Mouse (Mus musculus) kidney, postnatal 36 days (tissue): ENCODE results near the gene Dapp1.
A peak's percentile ranks its signal among the peaks of the same experiment; 100 is the strongest.
"Not testable (repeated sequence)": the region's sequence is repeated elsewhere in the genome, so short reads cannot be mapped to it uniquely, and the experiment has no call there.

ENCODE experiments used
- DNase-seq, 2 experiments: peaks; one replicate each; pipeline ENCODE4 v3.0.0; 2021 to 2022; ENCODE audit warnings: mixed read lengths in 2 of 2

The Dapp1 gene

DNA sequence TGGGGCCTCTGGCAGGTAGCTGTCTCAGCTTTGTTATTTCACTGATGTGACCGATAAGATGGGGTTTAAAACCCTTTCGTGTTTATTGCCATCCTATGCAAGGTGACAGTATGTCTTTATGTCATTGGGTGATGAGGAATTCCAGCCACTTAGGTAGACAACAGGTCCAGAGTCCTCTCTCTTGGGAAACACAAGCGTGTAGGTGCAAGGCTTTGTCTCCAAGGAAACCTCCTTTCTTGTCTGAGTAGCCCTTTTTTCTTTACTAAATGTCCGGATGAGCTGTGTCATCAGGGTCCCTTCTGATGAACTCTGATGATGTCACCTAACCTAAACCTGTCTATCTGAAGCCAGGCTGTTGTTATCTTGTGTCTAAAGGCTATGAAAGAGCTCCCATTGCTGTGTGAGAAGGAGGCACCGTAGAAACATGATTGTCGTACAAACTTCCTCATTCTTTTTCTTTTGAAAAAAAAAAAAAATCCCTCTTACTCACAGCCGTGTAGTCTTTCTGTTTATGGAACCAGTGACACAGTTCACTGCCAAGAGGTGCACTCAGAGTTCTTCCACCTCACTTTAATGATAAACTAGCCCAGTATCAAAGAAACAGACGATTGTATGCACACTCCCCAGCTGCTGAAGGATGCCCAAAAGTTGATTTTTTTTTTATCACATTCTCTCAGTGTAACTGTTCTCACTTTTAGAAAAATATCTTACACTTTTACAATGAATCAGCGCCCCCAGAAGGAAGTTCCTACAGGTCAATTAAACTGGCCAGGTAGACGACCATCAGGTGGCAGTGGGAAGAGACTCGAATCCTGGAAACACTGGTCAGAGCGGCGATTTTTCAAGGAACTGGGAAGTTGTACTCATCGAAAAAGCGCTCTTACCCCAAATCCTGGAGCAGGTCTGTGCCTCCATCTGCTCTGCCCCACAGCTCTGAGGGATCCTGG is 637 bp downstream of the Dapp1 start:
- DNase-seq, result no peak

- no peak for DNase-seq
Measured at GRCm38 (mm10) chr3:137978233-137978632, 3.1 kb downstream of the Dapp1 start.

DNA sequence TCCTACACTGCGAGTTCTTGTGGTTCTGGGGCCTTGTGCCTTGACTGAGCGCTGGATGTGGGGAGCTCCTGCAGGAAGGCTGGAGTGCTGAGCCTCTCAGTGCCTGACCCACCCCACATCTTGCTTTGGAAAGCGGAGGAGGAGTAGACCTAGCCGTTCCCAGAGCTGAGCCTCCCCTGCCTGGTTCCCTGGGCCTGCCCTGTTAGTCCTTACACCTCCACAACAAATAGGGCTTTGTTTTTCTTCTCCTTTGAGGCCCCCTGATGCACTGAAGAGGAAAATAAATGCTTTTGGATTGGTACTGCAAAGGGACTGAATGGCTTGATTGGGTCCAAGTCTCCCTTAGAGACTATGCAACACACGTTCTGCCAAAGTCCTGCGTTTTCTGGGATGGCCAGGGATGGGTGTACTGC is 3.7 kb downstream of the Dapp1 start:
- DNase-seq, result no peak

GRCm38 (mm10) chr3:137976943-137977628 is 4.3 kb downstream of the Dapp1 start:
- no peak for DNase-seq

- no peak for DNase-seq
Measured at GRCm38 (mm10) chr3:137975856-137976423, 5.4 kb downstream of the Dapp1 start.

GRCm38 (mm10) chr3:137975435-137975834 is 5.9 kb downstream of the Dapp1 start:
- DNase-seq, result no peak

- no peak for DNase-seq
Measured at GRCm38 (mm10) chr3:137974306-137974705, 7.0 kb downstream of the Dapp1 start.

- no peak for DNase-seq
Measured at GRCm38 (mm10) chr3:137972989-137973388, 8.4 kb downstream of the Dapp1 start.

- no peak for DNase-seq
Measured at GRCm38 (mm10) chr3:137972224-137972623, 9.1 kb downstream of the Dapp1 start.

- DNase-seq, result peak in 1 of 2 experiments; percentile 39
Measured at GRCm38 (mm10) chr3:137969951-137970350, 11.4 kb downstream of the Dapp1 start.

- peak in 1 of 2 experiments; percentile 8 for DNase-seq
Measured at GRCm38 (mm10) chr3:137968820-137969486, 12.4 kb downstream of the Dapp1 start.

GRCm38 (mm10) chr3:137968105-137968819 is 13.1 kb downstream of the Dapp1 start:
- DNase-seq, result no peak

GRCm38 (mm10) chr3:137964014-137964413 is 17.3 kb downstream of the Dapp1 start:
- not testable (repeated sequence) for DNase-seq

DNA sequence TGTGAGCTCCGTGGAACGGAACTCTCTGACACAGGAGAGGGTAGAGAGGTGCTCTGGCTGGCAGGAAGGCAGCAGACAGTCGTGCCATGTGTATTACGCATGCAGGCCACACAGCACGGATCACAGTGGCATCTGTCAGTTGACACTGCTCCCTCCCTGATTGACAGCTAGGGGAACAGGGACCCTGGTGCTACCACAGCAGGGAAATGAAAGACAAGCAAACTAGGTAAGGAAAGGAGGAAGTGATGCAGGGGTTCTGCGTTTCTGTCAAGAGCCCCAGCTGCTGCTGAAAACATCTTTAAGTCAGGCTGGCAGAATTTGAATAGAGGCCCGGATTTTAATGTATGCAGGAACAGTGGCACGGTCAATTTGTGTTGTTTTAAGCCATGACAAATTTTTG is 17.8 kb downstream of the Dapp1 start:
- no peak for DNase-seq

- no peak for DNase-seq
Measured at GRCm38 (mm10) chr3:137961736-137962385, 19.5 kb downstream of the Dapp1 start.

- no peak for DNase-seq
Measured at GRCm38 (mm10) chr3:137959456-137959855, 21.9 kb downstream of the Dapp1 start.

- DNase-seq, result no peak
Measured at GRCm38 (mm10) chr3:137958352-137958751, 23.0 kb downstream of the Dapp1 start.

DNA sequence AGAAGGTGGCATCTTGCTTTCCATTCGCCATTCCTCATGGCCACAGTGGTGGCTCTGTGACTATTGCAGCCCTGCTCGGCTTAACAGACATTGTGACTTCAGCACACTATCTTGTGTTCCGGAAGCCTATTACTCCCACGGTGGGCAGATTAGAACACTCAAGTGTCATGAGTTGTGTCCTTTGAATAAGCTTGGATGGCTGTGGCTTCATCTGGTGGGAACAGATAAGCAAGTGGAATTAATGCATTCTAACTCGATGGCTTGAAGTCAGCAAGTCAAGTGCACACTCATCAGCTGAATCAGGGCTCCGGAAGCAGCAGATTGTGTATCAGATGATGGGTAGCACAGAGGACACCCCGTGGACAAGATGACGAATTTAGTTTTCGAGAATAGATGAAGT is 23.5 kb downstream of the Dapp1 start:
- DNase-seq, result no peak

GRCm38 (mm10) chr3:137955560-137956081 is 25.7 kb downstream of the Dapp1 start:
- DNase-seq, result no peak

- no peak for DNase-seq
Measured at GRCm38 (mm10) chr3:137954256-137954916, 27.0 kb downstream of the Dapp1 start.
